Mouse (Mus musculus): ENCODE measurements at regions not wholly inside any gene's neighbourhood (a gene's known extent, or its start where the extent isn't known, plus 50 kb on each side); places are given as distances from the start of the nearest gene placed in this dataset.

DNA sequence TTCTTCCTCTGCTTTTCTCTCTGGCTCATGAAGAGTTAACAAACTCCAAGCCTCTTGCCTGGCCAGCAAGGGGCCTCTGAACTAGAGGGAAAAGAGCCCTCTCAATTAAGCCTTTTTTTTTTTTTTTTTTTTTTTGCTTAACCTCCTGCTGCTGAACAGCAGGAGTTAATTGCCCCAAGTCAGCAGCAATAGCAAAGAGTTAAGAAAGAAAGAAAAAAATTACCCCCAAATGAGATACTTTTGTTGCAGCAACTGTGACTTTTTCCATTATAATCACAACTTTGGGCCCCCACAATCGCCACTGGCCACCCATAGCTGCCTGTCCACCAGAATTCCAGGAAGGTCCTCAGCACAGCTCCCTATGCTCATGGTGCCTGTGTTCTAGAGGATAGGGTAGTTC, 60.4 kb upstream of the Zmat1 start:
- no peaks in the 10 kb centered on the region for H3K4me1 ChIP-seq
- H3K36me3 ChIP-seq: no peaks in the 10 kb centered on the region
- H3K27ac ChIP-seq: no peak overlapping the region
- no peak for ATAC-seq (ENCODE audit: low FRiP score, low read depth)
- H3K9me3 ChIP-seq: no peaks in the 10 kb centered on the region
- WGBS: 0% methylated on average over 1 of the region's 1 CpGs
- no peak overlapping the region for H3K4me2 ChIP-seq (replicated peaks)
- peaks cover 20% of the 10 kb centered on the region; the same call in 1 of the 2 replicates for H3K27me3 ChIP-seq
- no peak overlapping the region for H3K9ac ChIP-seq
- H3K4me3 ChIP-seq: no peak overlapping the region

DNA sequence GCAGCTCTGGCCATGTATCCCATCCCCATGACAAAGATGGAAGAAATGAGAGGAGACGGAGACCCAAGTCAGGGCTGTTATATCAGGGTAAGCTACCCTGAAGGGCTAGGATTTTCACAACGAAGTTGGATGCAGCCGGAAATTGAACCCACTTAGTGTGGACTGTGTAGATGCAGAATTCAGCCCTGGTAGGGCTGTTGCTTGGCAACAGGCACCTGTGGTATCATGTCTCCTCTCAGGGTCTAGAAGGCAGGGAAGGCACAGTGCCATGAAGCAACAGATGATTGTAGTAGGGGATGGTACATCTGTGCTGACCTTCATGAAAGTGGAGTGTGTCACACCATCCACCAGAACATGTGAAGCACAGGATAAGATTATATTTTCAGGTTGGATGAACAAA, 51.2 kb upstream of the Zmat1 start:
- no peaks in the 10 kb centered on the region for H3K36me3 ChIP-seq
- no peak overlapping the region for H3K9ac ChIP-seq
- H3K27ac ChIP-seq: no peak overlapping the region
- H3K4me3 ChIP-seq: no peak overlapping the region
- H3K4me2 ChIP-seq (replicated peaks): no peak overlapping the region
- H3K4me1 ChIP-seq: no peaks in the 10 kb centered on the region
- H3K9me3 ChIP-seq: no peaks in the 10 kb centered on the region
- H3K27me3 ChIP-seq: peaks cover 32% of the 10 kb centered on the region; the same call in 1 of the 2 replicates
- 73% methylated on average over 3 of the region's 3 CpGs for WGBS
- no peak for ATAC-seq (ENCODE audit: low FRiP score, low read depth)

DNA sequence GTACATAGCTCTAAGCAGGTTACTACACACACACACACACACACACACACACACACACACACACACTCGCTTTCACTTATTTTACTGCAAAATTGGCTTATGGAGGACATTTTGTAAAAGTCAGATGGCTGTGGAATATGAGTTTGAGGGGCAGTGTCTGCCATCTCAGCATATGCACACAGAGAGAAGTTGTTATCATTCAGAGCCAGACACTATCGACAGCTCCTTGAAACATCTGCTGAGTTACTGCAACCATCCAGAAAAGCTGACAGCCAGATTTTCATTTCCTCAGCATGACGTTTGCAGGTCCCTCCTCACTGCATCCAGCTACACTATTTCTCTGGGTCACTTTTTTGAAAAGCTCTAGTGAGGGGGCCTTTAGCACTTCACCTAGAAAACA, 49.9 kb upstream of the Zmat1 start:
- Histone ChIP-seq H3K9ac (no peak overlapping the region), H3K27me3 (peaks cover 30% of the 10 kb centered on the region), H3K27ac (no peak overlapping the region), H3K9me3 (no peaks in the 10 kb centered on the region), H3K4me3 (no peak overlapping the region), H3K4me1 (no peaks in the 10 kb centered on the region), H3K36me3 (no peaks in the 10 kb centered on the region), H3K4me2 (replicated peaks) (no peak overlapping the region)
- 57% methylated on average over 3 of the region's 3 CpGs for WGBS
- ATAC-seq (ENCODE audit: low FRiP score, low read depth): no peak

Data from limb, embryonic 13.5 days (tissue).